Mouse (Mus musculus) G1E (cell line): ENCODE data around the gene Wnt5a. TPM values are rescaled to one million over a fixed set of nuclear protein-coding genes. Genes with fewer than 3 reads are reported as not detected.

Experiments used
- ATAC-seq: 2 replicates; pipeline ENCODE4 v1.8.0; 2016; ENCODE audit warnings: mild to moderate bottlenecking; ENCODE audit not compliant: insufficient number of reproducible peaks, poor library complexity, low FRiP score, severe bottlenecking; ENCODE audit errors: extremely low read depth
- DNase-seq: peaks from one replicate; pipeline ENCODE4 v3.0.0; 2012; ENCODE audit warnings: low spot score
- H3K27me3 ChIP-seq: 2 replicates; pipeline ENCODE4 v1.6.1; 2012; ENCODE audit warnings: mild to moderate bottlenecking, low read length, inconsistent platforms; ENCODE audit not compliant: insufficient read depth
- H3K36me3 ChIP-seq: replicated peaks from 2 replicates; pipeline ENCODE3; 2012; ENCODE audit warnings: mild to moderate bottlenecking, inconsistent platforms
- H3K4me1 ChIP-seq: 2 replicates; pipeline ENCODE4 v1.6.1; 2012; ENCODE audit warnings: low read depth, low read length, inconsistent platforms, mixed read lengths; ENCODE audit not compliant: insufficient read depth
- H3K4me3 ChIP-seq: 2 replicates; pipeline ENCODE4 v1.5.1; 2012; ENCODE audit warnings: low read depth, mild to moderate bottlenecking, inconsistent platforms, low read length, moderate library complexity, mixed read lengths
- H3K9me3 ChIP-seq: replicated peaks from 2 replicates; pipeline ENCODE4 v1.6.1; 2012; ENCODE audit warnings: inconsistent platforms
- CTCF ChIP-seq: IDR thresholded peaks from 2 replicates; pipeline ENCODE4 v1.5.1; 2012; ENCODE audit warnings: low read depth, low read length, inconsistent platforms, mixed read lengths
- GATA1 ChIP-seq: IDR thresholded peaks from 2 replicates; pipeline ENCODE4 v1.6.1; 2012; ENCODE audit warnings: borderline replicate concordance, low read length, inconsistent platforms, mixed read lengths
- GATA2 ChIP-seq: IDR thresholded peaks from 2 replicates; pipeline ENCODE4 v1.6.1; 2012; ENCODE audit warnings: low read depth, low read length, inconsistent platforms, borderline replicate concordance
- POLR2AphosphoS5 ChIP-seq: IDR thresholded peaks from 2 replicates; pipeline ENCODE4 v1.6.1; 2012; ENCODE audit warnings: low read depth, low read length, inconsistent platforms; ENCODE audit not compliant: insufficient replicate concordance
- TAL1 ChIP-seq: conservative IDR thresholded peaks from 2 replicates; pipeline ENCODE4 v1.6.1; 2012; ENCODE audit warnings: low read depth, low read length, inconsistent platforms, mixed read lengths
- polyA plus RNA-seq: library from polyadenylated mRNA; stranded (reverse); fragments of >175 nt; gene quantifications from 2 replicates; pipeline ENCODE4 v1.2.3, GENCODE M21; 2012
- total RNA-seq, 2 experiments: library from RNA; stranded (forward) in 1 of 2; stranded (reverse) in 1 of 2; fragments of 200-1000 nt in 1 of 2; fragments of >200 nt in 1 of 2; fragmentation: Nextera tagmentation in 1 of 2; gene quantifications; 2 replicates each; pipeline ENCODE4 v1.2.3; 2014 to 2017

Gene Wnt5a
- total and polyA plus RNA-seq, 3 experiments, result 0.11 TPM; not detected in 2

- Histone ChIP-seq H3K27me3 (no peaks in the 10 kb centered on the region), H3K4me1 (no peaks in the 10 kb centered on the region), H3K4me3 (no peak overlapping the region), H3K36me3 (no peaks in the 10 kb centered on the region), H3K9me3 (peaks cover 71% of the 10 kb centered on the region)
- TF ChIP-seq CTCF (no peak), GATA2 (no peak), GATA1 (no peak), TAL1 (no peak), POLR2AphosphoS5 (no peak)
- no peak for ATAC-seq
- DNase-seq, result no peak
Observed at GRCm38 (mm10) chr14:28508288-28509258, 4.0 kb downstream of the Wnt5a start.

GRCm38 (mm10) chr14:28509441-28510340 lies 5.1 kb downstream of the Wnt5a start:
- Histone ChIP-seq H3K9me3 (peaks cover 61% of the 10 kb centered on the region), H3K36me3 (no peaks in the 10 kb centered on the region), H3K4me3 (no peak overlapping the region), H3K27me3 (no peaks in the 10 kb centered on the region), H3K4me1 (no peaks in the 10 kb centered on the region)
- no peak for TF ChIP-seq GATA1
- TF ChIP-seq TAL1, result no peak
- no peak for TF ChIP-seq GATA2
- no peak for TF ChIP-seq CTCF
- TF ChIP-seq POLR2AphosphoS5, result no peak
- ATAC-seq, result no peak
- no peak for DNase-seq

GRCm38 (mm10) chr14:28510341-28511028 lies 5.9 kb downstream of the Wnt5a start:
- Histone ChIP-seq H3K36me3 (no peaks in the 10 kb centered on the region), H3K27me3 (no peaks in the 10 kb centered on the region), H3K4me3 (no peak overlapping the region), H3K4me1 (no peaks in the 10 kb centered on the region), H3K9me3 (peaks cover 57% of the 10 kb centered on the region)
- no peak for TF ChIP-seq GATA2
- no peak for TF ChIP-seq TAL1
- TF ChIP-seq GATA1, result no peak
- TF ChIP-seq CTCF, result no peak
- no peak for TF ChIP-seq POLR2AphosphoS5
- ATAC-seq (no peak), DNase-seq (no peak)

- H3K27me3 ChIP-seq, result no peaks in the 10 kb centered on the region
- DNase-seq, result no peak
Observed at GRCm38 (mm10) chr14:28511029-28511651, 6.6 kb downstream of the Wnt5a start.

GRCm38 (mm10) chr14:28512805-28513590 lies 8.4 kb downstream of the Wnt5a start:
- TF ChIP-seq CTCF (no peak), POLR2AphosphoS5 (no peak), GATA1 (no peak), TAL1 (no peak), GATA2 (no peak)
- no peak overlapping the region for H3K4me3 ChIP-seq
- no peaks in the 10 kb centered on the region for H3K27me3 ChIP-seq
- H3K36me3 ChIP-seq, result no peaks in the 10 kb centered on the region
- DNase-seq (no peak), ATAC-seq (no peak)
- no peaks in the 10 kb centered on the region for H3K4me1 ChIP-seq
- H3K9me3 ChIP-seq, result peaks cover 45% of the 10 kb centered on the region

More at GRCm38 (mm10) chr14:28511029-28511651, 6.6 kb downstream of the Wnt5a start:
- Histone ChIP-seq H3K9me3 (peaks cover 50% of the 10 kb centered on the region), H3K4me3 (no peak overlapping the region), H3K4me1 (no peaks in the 10 kb centered on the region), H3K36me3 (no peaks in the 10 kb centered on the region)
- no peak for ATAC-seq
- TF ChIP-seq GATA2 (no peak), CTCF (no peak), TAL1 (no peak), POLR2AphosphoS5 (no peak), GATA1 (no peak)
